Mouse (Mus musculus): ENCODE data around the gene Slc17a7.
"Not testable (repeated sequence)": the region's sequence is repeated elsewhere in the genome, so short reads cannot be mapped to it uniquely, and the experiment has no call there.

Gene Slc17a7

GRCm38 (mm10) chr7:45133446-45134159 is 30.1 kb upstream of the Slc17a7 start:
- DNase-seq (ENCODE audit: low read depth, low spot score): no peak

DNA sequence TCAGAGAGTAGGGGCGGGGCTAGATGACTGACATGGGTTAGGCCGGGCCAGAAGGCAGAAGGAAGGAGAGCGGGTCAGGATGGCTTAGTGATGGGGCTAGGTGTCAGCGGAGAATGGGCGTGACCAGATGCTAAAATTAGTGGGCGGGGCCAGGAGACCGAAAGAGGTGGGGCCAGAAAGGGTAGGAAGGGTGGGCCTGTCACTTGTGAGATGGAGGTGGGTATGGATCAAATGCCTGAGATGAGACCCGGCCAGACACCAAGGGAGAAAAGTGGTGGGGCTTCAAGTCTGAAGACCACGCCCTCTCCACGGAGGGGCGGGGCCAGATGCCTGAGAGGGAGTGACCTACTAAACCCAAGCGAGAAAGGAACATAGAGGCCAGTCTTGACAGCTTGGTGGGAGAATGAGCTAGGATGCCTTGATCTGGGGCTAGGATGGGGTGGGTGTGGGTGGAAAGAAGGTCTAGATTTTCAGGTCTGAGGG is 29.2 kb upstream of the Slc17a7 start:
- no peak for DNase-seq (ENCODE audit: low read depth, low spot score)

- DNase-seq (ENCODE audit: low read depth, low spot score): no peak
Measured at GRCm38 (mm10) chr7:45135370-45135769, 28.4 kb upstream of the Slc17a7 start.

GRCm38 (mm10) chr7:45135993-45136567 is 27.7 kb upstream of the Slc17a7 start, which contains the start of the genes Gm45713 and Flt3l:
TSS of gene Gm45713 (minus strand) at chr7:45136231.
TSS of gene Flt3l (minus strand) at chr7:45136432.
- peak; percentile 82 for DNase-seq (ENCODE audit: low read depth, low spot score)

GRCm38 (mm10) chr7:45137171-45138006 is 26.4 kb upstream of the Slc17a7 start:
- no peak for DNase-seq (ENCODE audit: low read depth, low spot score)

DNA sequence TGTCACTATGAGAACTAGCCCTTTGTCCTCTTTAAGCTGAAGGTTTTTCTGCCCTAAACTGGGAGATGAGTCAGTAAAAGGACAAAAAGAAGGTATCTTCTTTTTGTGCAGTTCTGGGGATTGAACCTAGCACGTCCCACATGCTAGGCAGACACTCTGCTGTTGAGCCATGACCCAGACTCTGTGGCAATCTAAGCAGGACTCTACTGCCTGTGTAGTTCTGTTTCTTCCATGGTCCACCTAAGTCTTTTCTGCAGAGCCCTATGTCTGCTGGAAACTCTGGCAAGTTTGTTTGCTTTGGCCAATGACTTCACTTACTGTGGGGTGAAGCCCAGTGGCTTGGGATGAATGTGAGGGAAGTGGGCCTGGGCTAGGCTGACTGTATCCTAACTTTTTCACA is 25.3 kb upstream of the Slc17a7 start:
- DNase-seq (ENCODE audit: low read depth, low spot score): no peak

GRCm38 (mm10) chr7:45139904-45140723 is 23.6 kb upstream of the Slc17a7 start:
- no peak for DNase-seq (ENCODE audit: low read depth, low spot score)

DNA sequence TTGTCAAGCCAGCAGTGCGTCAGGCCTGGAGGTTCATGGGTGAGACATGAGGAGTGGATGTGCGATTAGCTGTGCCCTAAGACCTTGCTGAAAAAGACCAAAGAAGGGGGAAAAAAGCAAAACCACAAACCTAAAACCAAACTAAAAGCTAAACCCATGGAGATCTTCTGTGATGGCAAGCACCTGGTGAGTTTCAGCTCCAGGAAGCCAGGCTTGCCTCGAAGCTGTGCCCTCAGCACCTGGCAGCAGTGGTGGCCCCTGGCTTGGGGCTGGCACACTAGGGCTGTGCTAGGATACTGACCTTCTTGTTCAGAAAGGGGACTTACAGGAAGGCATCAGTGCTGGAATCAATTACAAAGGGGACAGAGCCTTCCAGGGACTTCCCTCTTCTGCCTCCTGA is 22.4 kb upstream of the Slc17a7 start:
- no peak for DNase-seq (ENCODE audit: low read depth, low spot score)

- no peak for DNase-seq (ENCODE audit: low read depth, low spot score)
Measured at GRCm38 (mm10) chr7:45141914-45142313, 21.8 kb upstream of the Slc17a7 start.

DNA sequence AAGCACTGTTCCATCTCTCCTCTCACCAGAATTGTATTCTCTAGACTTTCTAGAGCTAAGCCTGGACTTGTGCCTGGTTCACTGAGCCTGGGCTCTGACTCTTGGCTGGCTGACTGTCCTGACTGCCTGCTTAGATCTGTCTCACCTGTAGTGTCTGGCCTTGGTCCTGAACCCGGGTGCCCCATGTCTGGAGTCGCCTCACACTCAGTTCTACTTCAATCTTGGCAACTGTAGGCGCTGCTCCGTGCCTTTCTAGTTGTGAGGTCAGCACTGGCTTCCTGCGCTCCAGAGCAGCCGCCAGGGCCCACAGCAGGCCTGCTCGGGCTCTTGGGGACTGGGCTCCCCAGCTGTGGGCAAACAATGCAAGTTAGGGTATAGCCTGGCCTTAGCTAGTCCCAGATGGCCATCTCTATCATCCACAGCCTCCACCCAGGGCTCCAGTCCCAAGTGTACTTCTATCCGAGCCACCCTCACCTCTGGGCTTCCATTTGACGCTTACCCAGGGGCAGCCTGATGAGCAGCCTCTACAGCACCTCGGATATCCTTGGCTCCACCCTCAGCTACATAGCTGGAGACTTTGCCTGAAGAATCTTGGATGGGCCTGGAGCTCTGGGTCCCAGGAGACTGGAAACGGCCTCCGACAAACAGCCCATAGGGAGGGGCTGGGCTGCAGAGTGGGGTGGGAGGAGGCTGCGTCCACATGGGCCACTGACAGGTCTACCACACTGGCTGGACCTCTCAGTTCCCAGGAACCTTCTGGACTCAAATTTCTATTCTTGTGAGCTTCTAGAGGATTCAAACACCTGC is 19.2 kb upstream of the Slc17a7 start:
- DNase-seq (ENCODE audit: low read depth, low spot score): no peak

GRCm38 (mm10) chr7:45145460-45145859 is 18.3 kb upstream of the Slc17a7 start:
- DNase-seq (ENCODE audit: low read depth, low spot score): no peak

DNA sequence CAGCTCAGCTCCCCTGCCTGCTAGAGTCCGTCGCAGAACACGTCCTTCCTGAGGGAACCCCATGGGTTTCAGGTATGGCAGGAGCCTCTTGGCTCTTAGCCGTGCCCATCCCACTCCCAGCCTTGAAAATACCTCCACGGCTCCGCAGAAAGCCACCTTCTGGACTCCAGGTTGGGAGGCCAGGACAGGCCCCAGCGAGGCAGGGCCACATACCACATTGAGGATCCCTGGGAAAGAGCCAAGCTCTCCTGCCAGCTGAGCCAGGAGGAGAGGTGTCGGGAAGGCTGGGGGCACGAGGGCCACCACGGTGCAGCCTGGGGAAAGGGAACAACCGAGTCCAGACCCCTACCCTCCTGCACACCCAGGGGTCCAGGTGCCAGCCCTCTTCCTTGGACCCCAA is 16.5 kb upstream of the Slc17a7 start:
- no peak for DNase-seq (ENCODE audit: low read depth, low spot score)

DNA sequence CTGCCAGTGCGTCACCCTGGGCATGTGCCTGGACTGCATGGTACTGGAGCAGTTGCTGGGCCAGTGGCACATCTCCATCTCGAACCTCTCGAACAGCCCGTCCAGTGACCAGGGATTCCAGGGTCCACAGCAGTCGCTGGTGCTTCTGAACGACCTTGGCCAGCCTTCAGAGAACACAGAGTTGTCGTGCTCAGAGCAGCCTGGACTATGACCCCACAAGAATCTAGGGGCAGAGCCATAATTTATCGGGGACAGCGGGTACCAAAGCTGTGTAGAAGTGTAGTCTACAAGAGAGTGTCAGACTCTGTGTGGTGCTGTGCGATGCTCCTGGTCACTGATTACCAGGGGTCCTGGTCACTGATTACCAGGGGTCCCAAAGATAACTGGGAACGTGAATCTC is 15.8 kb upstream of the Slc17a7 start:
- no peak for DNase-seq (ENCODE audit: low read depth, low spot score)

DNA sequence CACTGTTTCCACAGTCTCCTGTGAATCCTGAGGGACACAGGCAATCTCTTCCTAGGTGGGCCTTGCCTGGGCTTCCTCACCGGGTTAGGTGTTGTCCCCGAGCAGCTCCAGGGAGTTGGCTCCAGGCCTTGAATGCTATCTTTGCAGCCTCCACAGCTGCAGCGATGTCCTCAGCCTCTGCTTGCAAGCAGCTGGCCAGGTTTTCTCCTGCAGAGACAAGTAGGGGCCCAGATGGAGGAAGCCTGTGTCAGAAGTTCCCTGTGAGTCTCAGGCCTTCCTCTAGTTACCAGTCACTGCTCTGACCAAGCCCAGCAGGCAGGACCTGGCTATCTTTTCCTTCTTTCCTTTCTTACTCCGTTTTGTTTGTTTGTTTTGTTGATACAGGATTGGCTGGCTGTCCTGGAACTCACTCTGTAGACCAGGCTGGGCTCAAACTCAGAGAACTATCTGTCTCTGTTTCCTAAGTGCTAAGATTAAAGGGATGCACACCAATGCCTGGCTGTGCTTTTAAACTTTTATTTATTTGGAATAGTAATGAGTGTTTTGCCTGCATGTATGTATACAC is 15.1 kb upstream of the Slc17a7 start:
- no peak for DNase-seq (ENCODE audit: low read depth, low spot score)

GRCm38 (mm10) chr7:45149545-45149944 is 14.2 kb upstream of the Slc17a7 start:
- no peak for DNase-seq (ENCODE audit: low read depth, low spot score)

GRCm38 (mm10) chr7:45150321-45150720 is 13.4 kb upstream of the Slc17a7 start:
- no peak for DNase-seq (ENCODE audit: low read depth, low spot score)

- DNase-seq (ENCODE audit: low read depth, low spot score): no peak
Measured at GRCm38 (mm10) chr7:45151303-45151702, 12.4 kb upstream of the Slc17a7 start.

DNA sequence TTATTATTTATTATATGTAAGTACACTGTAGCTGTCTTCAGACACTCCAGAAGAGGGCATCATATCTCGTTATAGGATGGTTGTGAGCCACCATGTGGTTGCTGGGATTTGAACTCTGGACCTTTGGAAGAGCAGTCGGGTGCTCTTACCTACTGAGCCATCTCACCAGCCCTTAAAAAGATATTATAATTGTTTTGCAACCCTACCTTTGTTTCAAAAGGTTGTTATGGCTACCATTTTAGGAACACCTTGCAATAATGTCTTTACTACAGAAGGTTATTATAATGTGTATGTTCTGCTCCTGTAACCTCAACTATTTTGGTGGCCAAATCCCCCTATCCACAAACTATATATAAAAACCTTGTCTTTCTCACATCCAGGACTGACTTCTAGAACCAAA is 10.7 kb upstream of the Slc17a7 start:
- DNase-seq (ENCODE audit: low read depth, low spot score): not testable (repeated sequence)

- no peak for DNase-seq (ENCODE audit: low read depth, low spot score)
Measured at GRCm38 (mm10) chr7:45153586-45153985, 10.2 kb upstream of the Slc17a7 start.

All from c-Kit-negative CD71-positive TER-119-positive erythroid progenitor cells, embryonic 14.5 days (primary cell).